Mouse (Mus musculus) intestine, postnatal 0 days (tissue): ENCODE results near the gene Tenm3. TPM values are rescaled to one million over a fixed set of nuclear protein-coding genes. Genes with fewer than 3 reads are reported as not detected.

Experiments used
- ATAC-seq: fragments of 200-750 bp; cut with Nextera tagmentation; 2 replicates; pipeline ENCODE4 v1.8.0; 2017; ENCODE audit warnings: mild to moderate bottlenecking, moderate TSS enrichment, moderate library complexity
- H3K27ac ChIP-seq: fragments of 300-500 bp; sonication (generic); 2 replicates; pipeline ENCODE4 v1.5.1; 2014; ENCODE audit warnings: mild to moderate bottlenecking, low read depth, low read length, moderate library complexity
- H3K27me3 ChIP-seq: fragments of 300-500 bp; sonication (generic); replicated peaks from 2 replicates; pipeline ENCODE4 v1.6.1; 2014; ENCODE audit warnings: low read length, mixed read lengths; ENCODE audit not compliant: control insufficient read depth, insufficient read depth
- H3K36me3 ChIP-seq: fragments of 300-500 bp; sonication (generic); 2 replicates; pipeline ENCODE4 v1.6.1; 2014; ENCODE audit warnings: mild to moderate bottlenecking, moderate library complexity; ENCODE audit not compliant: control insufficient read depth, insufficient read depth
- H3K4me1 ChIP-seq: fragments of 300-500 bp; sonication (generic); replicated peaks from 2 replicates; pipeline ENCODE4 v1.6.1; 2014; ENCODE audit warnings: antibody characterized with exemption, low read length, mixed read lengths; ENCODE audit not compliant: control insufficient read depth, insufficient read depth
- H3K4me2 ChIP-seq: fragments of 300-500 bp; sonication (generic); replicated peaks from 2 replicates; pipeline ENCODE4 v1.6.1; 2014; ENCODE audit warnings: low read depth, mild to moderate bottlenecking, moderate library complexity
- H3K4me3 ChIP-seq: fragments of 300-500 bp; sonication (generic); 2 replicates; pipeline ENCODE4 v1.5.1; 2014; ENCODE audit warnings: low read depth, low read length
- H3K9ac ChIP-seq: fragments of 300-500 bp; sonication (generic); 2 replicates; pipeline ENCODE4 v1.6.1; 2014; ENCODE audit warnings: mild to moderate bottlenecking, low read depth, low read length
- H3K9me3 ChIP-seq: fragments of 300-500 bp; sonication (generic); 2 replicates; pipeline ENCODE4 v1.6.1; 2016; ENCODE audit warnings: mixed run types; ENCODE audit not compliant: control insufficient read depth
- CTCF ChIP-seq: sonication (generic); IDR thresholded peaks from 2 replicates; pipeline ENCODE4 v1.5.1; 2016; ENCODE audit warnings: low read depth, mild to moderate bottlenecking, control low read depth, antibody characterized with exemption, moderate library complexity
- WGBS: fragments of 180-500 bp; shearing (Covaris S2); extraction: QIAGEN DNeasy Blood & Tissue Kit; methylation state at CpG from one replicate; pipeline ENCODE4 v1.1.7; 2014; 5-methylcytosine and 5-hydroxymethylcytosine counted together
- polyA plus RNA-seq: library from polyadenylated mRNA; unstranded; fragments of >200 nt; fragmentation: Nextera tagmentation; extraction: Ambion mirVana; gene quantifications from 2 replicates; pipeline ENCODE4 v1.2.1, GENCODE M21; 2015

Gene Tenm3
- polyA plus RNA-seq, 1 experiment from 2014 or later: 5.3 TPM

- H3K9me3 ChIP-seq: no peaks in the 10 kb centered on the region
- no peak overlapping the region for H3K4me2 ChIP-seq
- H3K27me3 ChIP-seq: no peaks in the 10 kb centered on the region
- H3K36me3 ChIP-seq: 0 out of 2 replicates have a peak, but pooled peaks cover 1% of the 10 kb centered on the region
- peak; percentile 70 for ATAC-seq
- H3K27ac ChIP-seq: no peak overlapping the region
- 41% methylated on average over 6 of the region's 6 CpGs for WGBS
- H3K4me1 ChIP-seq: no peaks in the 10 kb centered on the region
- no peak overlapping the region for H3K4me3 ChIP-seq
- no peak overlapping the region for H3K9ac ChIP-seq
- no peak for TF ChIP-seq CTCF
Observed at GRCm38 (mm10) chr8:48240917-48241531, 602.7 kb downstream of the Tenm3 start.

GRCm38 (mm10) chr8:48236968-48237367 is 606.8 kb downstream of the Tenm3 start:
- H3K27ac ChIP-seq: no peak overlapping the region
- no peaks in the 10 kb centered on the region; the same call in 1 of the 2 replicates for H3K4me1 ChIP-seq
- no peak overlapping the region for H3K4me3 ChIP-seq
- H3K4me2 ChIP-seq: no peak overlapping the region
- WGBS: 95% methylated on average over 5 of the region's 5 CpGs
- peaks cover 8% of the 10 kb centered on the region; the same call in 1 of the 2 replicates for H3K36me3 ChIP-seq
- no peak overlapping the region for H3K9ac ChIP-seq
- no peak for TF ChIP-seq CTCF
- H3K9me3 ChIP-seq: no peaks in the 10 kb centered on the region
- no peak for ATAC-seq
- no peaks in the 10 kb centered on the region for H3K27me3 ChIP-seq

DNA sequence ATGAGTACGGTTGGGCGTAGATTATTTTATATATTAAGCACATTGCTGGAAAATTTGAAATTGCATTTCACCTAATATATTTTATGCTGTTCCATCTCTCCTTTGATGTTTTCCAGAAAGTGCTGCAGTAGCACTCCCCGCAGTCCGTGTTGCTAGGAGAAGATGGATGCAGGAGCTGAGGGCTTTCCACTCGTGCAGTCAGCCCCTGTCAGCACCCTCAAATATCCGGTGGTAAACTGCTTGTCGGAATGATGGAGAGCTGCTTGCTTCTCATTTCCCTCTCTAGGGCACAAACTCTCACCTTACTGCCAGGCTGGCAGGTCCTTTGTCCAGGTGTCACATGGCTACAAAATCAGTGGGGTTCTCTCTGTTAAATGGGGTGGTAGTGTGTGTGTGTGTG is 610.8 kb downstream of the Tenm3 start:
- Histone ChIP-seq H3K27ac (no peak overlapping the region), H3K4me1 (no peaks in the 10 kb centered on the region; the same call in 1 of the 2 replicates), H3K9me3 (no peaks in the 10 kb centered on the region), H3K27me3 (no peaks in the 10 kb centered on the region), H3K4me2 (no peak overlapping the region), H3K9ac (no peak overlapping the region), H3K4me3 (no peak overlapping the region), H3K36me3 (peaks cover 21% of the 10 kb centered on the region)
- WGBS: 75% methylated on average over 7 of the region's 7 CpGs
- no peak for TF ChIP-seq CTCF
- ATAC-seq: no peak

DNA sequence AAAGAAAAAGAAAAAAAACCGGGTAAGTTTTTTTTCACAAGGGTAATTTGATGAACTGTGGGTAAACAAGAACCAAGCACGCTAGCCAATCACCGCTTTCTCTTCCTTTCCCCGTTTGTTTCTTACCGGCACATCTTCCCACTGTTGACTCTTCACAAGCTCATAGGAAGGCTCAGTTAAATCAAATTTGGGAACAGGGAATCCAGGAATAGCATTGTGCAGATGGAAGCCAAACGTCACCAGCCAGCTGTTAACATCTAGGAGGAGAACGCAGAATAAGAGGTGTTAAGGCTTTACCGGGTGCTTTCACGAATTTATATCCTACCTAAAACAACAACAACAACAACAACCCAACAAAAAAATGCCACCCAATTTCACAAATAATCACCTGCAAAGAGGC is 611.9 kb downstream of the Tenm3 start:
- Histone ChIP-seq H3K4me1 (no peaks in the 10 kb centered on the region; the same call in 1 of the 2 replicates), H3K4me3 (no peak overlapping the region), H3K36me3 (peaks cover 21% of the 10 kb centered on the region), H3K27ac (no peak overlapping the region), H3K27me3 (no peaks in the 10 kb centered on the region), H3K9me3 (no peaks in the 10 kb centered on the region), H3K4me2 (no peak overlapping the region), H3K9ac (no peak overlapping the region)
- no peak for ATAC-seq
- TF ChIP-seq CTCF: no peak
- 84% methylated on average over 9 of the region's 9 CpGs for WGBS

DNA sequence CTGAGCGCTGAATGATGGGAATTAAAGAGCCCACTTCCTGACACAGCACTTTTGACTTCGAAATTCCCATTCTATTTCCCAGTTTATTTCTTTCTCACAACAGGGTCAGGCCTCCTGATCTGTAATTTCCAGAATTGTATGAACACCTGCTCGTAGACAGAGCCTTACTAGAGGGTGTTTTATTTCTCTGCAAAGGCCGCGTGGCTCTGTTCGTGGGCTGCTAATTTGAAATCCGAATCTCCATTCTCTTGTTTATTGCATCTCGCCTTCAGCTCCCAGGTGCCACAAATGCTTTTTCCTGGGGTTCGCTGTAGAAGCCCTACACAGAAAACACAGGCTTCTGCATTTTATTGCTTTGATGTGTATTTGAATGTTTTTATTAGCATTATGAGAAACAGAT is 612.4 kb downstream of the Tenm3 start:
- Histone ChIP-seq H3K9ac (no peak overlapping the region), H3K4me2 (no peak overlapping the region), H3K4me1 (no peaks in the 10 kb centered on the region; the same call in 1 of the 2 replicates), H3K27me3 (no peaks in the 10 kb centered on the region), H3K27ac (no peak overlapping the region), H3K4me3 (no peak overlapping the region), H3K36me3 (peaks cover 21% of the 10 kb centered on the region), H3K9me3 (no peaks in the 10 kb centered on the region)
- WGBS: 86% methylated on average over 9 of the region's 9 CpGs
- no peak for TF ChIP-seq CTCF
- ATAC-seq: no peak

GRCm38 (mm10) chr8:48228676-48229075 is 615.1 kb downstream of the Tenm3 start:
- 96% methylated on average over 35 of the region's 35 CpGs for WGBS
- H3K27me3 ChIP-seq: no peaks in the 10 kb centered on the region
- H3K27ac ChIP-seq: no peak overlapping the region
- no peaks in the 10 kb centered on the region for H3K9me3 ChIP-seq
- no peak for TF ChIP-seq CTCF
- no peak overlapping the region for H3K9ac ChIP-seq
- ATAC-seq: no peak
- no peak overlapping the region for H3K4me2 ChIP-seq
- H3K36me3 ChIP-seq: peaks cover 13% of the 10 kb centered on the region
- H3K4me1 ChIP-seq: no peaks in the 10 kb centered on the region; the same call in 1 of the 2 replicates
- H3K4me3 ChIP-seq: no peak overlapping the region

DNA sequence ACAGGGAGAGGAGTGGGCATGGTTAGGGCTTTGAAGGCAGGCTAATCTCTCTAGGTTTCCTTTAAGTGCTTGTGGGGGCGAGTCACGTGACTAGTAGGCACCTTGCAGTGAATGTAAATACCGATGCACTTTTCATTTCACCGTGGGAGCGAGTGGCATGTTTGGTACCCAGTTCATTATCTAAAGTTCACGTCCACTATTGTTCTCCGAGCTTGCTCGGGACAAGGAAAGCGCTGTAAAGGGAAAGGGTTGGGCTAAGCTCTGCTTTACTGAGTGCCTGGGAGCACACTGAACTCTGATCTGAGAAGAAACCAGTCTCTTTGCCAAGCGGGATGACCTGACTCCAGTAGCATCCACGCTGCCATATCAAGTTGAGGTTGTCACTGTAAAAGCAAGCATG is 619.0 kb downstream of the Tenm3 start:
- TF ChIP-seq CTCF: no peak
- Histone ChIP-seq H3K4me2 (no peak overlapping the region; the same call in 1 of the 2 replicates), H3K4me1 (no peaks in the 10 kb centered on the region), H3K9ac (no peak overlapping the region), H3K9me3 (no peaks in the 10 kb centered on the region), H3K4me3 (no peak overlapping the region), H3K27me3 (no peaks in the 10 kb centered on the region), H3K36me3 (peaks cover 13% of the 10 kb centered on the region), H3K27ac (no peak overlapping the region)
- WGBS: 37% methylated on average over 11 of the region's 11 CpGs
- ATAC-seq: no peak
